Mouse (Mus musculus) fibroblast of lung, adult 2 months (primary cell): ENCODE data around the gene Akt1s1.

ENCODE experiments used
- DNase-seq: peaks from one replicate; pipeline ENCODE4 v3.0.0-alpha.2; 2011; ENCODE audit warnings: low read depth

Gene Akt1s1

DNA sequence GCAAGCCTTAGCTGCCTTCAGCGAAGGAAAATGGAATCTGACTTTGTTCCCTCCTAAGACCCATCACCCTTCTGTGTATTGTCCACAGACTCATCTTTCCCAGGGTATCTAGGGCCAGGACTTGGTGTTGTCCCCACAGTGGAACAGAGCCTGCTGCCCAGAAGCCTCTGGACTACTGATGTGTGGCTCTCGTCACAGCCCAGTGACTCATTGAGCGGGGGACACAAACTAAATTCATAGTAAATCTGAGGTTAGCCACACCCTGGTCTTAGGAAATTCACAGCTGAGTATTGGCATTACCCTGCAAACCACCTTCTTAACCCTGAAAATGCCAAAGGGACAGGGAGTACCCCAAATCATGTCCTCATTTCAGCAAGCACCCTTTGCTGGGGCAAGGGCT is 22.0 kb upstream of the Akt1s1 start:
- DNase-seq: no peak

DNA sequence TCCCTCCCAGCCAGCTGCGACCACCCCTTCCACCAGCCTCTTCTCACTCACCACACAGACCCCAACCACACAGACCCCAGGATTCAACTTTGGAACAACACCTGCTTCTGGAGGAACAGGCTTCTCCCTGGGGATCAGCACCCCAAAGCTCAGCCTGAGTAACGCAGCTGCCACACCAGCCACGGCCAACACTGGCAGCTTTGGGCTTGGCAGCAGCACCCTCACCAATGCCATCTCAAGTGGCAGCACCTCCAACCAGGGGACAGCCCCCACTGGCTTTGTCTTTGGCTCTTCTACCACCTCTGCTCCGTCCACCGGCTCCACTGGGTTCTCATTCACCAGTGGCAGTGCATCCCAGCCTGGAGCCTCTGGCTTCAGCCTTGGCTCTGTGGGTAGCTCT is 20.1 kb upstream of the Akt1s1 start:
- no peak for DNase-seq

DNA sequence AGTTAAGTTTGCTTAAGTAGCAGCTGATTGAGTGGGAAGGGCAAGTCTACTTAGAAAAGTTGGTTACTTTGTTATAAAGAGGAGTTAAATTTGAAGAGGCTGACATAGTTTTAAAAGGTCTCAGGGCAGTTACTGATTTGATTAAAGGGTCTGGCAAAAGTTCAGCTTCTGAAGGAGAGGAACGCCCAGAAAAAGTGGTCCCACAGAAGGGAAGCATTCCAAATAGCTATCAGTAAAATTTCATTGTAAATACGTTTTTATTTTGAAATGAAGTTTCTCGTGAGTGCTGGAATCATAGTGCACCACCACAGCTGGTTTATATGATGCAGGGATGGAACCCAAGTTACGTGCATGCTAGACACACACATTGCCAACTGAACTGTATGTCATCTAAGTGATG is 16.0 kb upstream of the Akt1s1 start:
- no peak for DNase-seq

- no peak for DNase-seq
Measured at GRCm38 (mm10) chr7:44835373-44836015, 13.3 kb upstream of the Akt1s1 start.

- no peak for DNase-seq
Measured at GRCm38 (mm10) chr7:44836016-44836404, 12.8 kb upstream of the Akt1s1 start.

DNA sequence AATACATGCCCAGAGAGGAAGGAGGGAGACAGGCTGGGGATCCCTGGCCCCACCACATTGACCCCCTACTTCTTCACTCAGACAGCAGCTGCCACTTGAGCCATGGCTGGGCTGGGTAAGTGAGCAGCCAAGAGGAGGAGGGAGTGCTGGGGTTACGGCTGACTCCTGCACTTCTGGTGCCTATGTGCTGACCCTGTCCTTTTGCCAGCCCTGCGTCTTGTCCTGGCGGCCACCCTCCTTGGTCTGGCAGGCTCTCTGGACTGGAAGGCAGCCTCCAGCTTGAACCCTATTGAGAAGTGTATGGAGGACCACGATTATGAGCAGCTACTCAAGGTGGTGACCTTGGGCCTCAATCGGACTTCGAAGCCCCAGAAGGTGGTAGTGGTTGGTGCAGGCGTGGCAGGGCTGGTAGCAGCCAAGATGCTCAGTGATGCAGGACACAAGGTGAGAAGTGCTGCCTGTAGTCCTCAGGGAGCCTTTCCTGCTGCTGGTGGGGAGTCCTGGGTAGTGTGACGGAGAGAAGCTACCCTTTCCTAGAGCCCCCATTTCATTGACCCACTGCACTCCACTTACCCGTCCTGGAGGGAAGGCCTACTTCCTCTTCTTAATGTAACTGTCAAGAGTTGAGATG is 12.3 kb upstream of the Akt1s1 start:
- DNase-seq: no peak

- no peak for DNase-seq
Measured at GRCm38 (mm10) chr7:44838073-44838472, 10.7 kb upstream of the Akt1s1 start.

DNA sequence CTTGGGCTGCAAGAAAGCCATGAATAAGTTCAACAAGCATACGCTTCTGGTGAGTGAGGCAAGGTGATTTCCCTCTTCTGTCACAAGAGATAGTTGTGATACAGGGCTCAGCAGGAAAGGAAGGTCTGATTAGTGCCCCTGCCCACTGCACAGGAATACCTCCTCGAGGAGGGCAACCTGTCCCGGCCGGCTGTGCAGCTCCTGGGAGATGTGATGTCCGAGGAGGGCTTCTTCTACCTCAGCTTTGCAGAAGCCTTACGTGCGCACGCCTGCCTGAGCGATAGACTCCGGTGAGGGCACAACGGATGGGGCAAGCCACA is 9.7 kb upstream of the Akt1s1 start:
- DNase-seq: no peak

- DNase-seq: no peak
Measured at GRCm38 (mm10) chr7:44839491-44840191, 9.2 kb upstream of the Akt1s1 start.

DNA sequence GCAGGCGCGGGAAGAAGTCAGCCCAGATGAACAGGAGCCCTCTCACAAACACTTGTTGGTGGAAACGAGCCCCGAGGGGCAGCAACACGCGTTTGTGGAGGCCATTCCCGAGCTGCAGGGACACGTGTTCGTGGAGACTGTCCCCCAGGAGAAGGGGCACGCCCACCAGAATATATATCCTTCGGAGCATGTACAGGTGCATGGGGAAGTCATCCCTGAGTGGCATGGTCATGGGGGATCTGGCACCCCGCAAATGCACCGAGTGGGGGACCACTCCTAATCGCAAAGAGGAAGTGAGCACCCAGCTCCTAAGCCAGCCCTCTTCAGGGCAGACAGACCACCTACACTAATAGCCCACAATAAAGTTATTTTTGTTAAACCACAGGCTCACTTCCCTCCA is 8.4 kb upstream of the Akt1s1 start:
- no peak for DNase-seq

GRCm38 (mm10) chr7:44841825-44842463 is 6.8 kb upstream of the Akt1s1 start:
- DNase-seq: no peak

- DNase-seq: no peak
Measured at GRCm38 (mm10) chr7:44845006-44845405, 3.8 kb upstream of the Akt1s1 start.

GRCm38 (mm10) chr7:44846804-44847203 is 2.0 kb upstream of the Akt1s1 start:
- DNase-seq: no peak

- DNase-seq: no peak
Measured at GRCm38 (mm10) chr7:44847772-44848171, 1.0 kb upstream of the Akt1s1 start.

DNA sequence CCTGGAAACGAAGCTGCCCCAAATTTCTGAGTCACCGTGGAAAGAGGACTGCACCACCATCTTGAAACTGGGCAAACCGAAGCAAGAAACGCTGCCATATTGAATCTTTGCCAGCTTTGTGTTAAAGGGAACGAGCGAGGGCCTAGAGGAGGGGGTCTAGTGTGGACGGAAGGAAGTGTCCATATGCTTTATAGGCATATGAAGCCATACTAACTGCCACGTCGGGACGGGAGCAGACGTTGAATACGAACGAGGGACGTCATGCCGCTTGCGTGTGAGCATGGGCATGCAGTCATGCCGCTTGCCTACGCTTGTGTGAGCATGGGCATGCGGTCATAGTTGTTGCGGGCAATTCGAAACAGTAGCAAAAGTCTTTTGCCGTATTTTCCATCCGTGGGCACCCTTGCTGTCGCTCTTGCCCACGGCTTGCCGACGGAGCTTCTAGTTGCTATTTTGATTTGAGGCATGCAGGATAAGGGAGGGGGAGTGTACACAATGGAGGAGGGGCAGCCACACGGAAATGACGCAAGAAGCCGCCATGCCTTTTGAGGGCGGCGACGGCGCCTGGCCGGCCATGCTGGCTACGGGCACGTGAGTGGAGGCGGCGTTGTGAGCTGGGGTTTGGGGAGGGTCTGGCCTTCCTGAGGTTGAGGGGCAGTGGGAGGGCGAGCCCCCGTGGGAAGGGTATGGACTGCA is 773 bp downstream of the Akt1s1 start:
- peak; percentile 81 for DNase-seq

DNA sequence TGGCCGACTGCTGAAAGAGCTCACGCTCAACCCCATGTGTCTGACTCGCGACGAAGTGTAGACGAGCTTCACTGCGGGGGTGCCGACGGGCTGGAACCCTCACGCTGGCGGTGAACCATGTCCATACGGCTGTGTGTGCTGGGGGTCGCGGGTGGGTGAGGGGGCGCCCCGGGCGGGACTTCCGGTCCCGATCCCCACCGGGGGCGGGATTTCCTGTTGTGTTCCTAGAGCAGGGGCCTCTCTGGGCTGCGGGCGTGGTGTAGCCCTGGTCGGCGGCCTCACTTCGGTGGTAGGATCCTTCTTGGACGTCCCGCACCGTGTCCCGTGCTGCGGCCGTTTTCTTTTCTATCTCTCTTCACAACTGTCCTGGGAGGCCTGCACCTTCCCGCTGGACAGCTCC is 1.4 kb downstream of the Akt1s1 start:
- no peak for DNase-seq

GRCm38 (mm10) chr7:44850789-44851624 is 2.2 kb downstream of the Akt1s1 start:
- DNase-seq: no peak

GRCm38 (mm10) chr7:44851625-44852234 is 2.9 kb downstream of the Akt1s1 start:
- DNase-seq: no peak

DNA sequence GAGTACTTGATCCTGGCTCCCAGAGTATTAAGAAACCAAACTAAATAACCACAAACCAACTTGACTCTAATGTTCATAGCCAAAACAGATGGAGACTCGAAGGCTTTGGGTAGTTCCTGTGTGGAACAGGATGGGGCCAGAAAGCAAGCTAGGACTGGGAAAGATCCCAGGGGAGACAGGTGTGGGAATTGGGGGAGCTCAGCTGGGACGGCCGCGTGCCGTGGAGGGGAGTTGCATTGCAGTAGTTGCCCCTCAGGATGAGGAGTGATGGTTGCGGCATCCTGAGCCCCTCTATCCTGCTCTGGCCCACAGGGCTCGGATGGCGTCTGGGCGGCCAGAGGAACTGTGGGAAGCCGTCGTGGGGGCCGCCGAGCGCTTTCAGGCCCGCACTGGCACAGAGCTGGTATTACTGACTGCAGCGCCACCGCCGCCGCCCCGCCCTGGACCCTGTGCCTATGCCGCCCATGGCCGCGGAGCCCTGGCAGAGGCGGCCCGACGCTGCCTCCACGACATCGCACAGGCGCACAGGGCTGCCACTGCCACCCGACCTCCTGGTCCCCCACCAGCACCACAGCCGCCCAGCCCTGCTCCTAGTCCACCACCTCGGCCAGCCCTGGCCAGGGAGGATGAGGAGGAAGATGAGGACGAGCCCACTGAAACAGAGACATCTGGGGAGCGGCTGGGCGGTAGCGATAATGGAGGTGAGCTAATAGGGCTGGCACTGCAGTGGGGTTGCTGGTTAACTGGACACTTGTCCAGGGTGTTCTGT is 3.7 kb downstream of the Akt1s1 start:
- DNase-seq: no peak

DNA sequence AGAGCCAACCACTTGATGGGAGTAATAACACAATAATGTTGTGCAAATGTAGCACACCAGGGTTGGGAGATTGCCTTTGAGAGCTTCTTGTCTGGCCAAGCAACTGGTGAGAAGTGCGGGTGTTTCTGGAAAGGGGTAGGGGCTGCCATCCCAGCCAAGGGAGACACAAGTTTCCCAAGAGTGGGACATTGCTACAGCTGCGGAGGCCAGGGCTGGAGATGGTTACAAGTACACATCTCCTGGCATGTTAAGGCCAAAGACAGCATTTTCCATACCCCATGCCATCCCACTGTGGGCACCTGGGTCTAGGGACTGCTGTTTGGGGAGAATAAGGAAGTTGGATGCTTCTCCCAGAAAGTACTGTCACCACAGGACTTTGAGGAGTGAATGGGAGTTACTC is 4.3 kb downstream of the Akt1s1 start:
- no peak for DNase-seq
